Mouse (Mus musculus) liver, postnatal 0 days (tissue): Measurements from ENCODE around the gene Ppp1r27.

Source experiments
- CTCF ChIP-seq: sonication (generic); IDR thresholded peaks from 2 replicates; pipeline ENCODE4 v1.5.1; 2016; ENCODE audit warnings: antibody characterized with exemption, low read depth
- EP300 ChIP-seq: IDR thresholded peaks from 2 replicates; pipeline ENCODE4 v1.6.1; 2016; ENCODE audit warnings: antibody characterized with exemption, low read depth, mild to moderate bottlenecking

DNA sequence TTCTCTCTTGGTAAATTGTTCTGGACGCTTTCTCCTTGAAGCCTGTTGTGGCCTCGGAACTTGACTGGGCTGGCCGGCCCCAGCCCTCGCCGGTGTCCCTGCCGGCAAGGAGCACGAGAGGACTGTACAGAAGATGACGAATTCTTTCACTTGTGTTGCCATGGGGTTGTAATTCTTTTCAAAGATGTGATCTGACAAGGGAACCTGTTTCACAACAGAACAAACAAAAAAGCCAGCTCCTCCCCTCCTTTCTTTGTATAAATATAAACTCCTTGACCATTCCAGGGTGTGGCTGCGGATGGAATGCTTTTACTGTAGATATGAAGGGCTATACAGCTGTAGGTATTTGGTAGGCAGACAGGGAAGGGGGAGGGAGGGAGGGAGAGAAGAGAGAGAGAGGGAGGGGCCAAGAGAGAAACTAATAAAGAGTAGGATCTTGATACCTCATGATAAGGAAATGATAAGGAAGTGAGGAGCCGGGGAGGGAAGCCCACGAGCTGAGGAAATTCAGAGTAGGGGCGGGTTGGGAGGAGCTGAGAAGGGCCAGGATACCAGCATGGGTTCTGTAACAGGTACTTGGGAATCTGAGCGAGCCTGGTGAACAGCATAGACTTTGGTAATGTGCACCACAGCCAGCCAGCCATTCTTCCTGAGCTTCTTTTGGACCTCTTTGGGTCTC, 43.2 kb downstream of the Ppp1r27 start:
- TF ChIP-seq CTCF (no peak), EP300 (no peak)
